Mouse (Mus musculus) midbrain, embryonic 16.5 days (tissue): ENCODE results near the gene Arhgap19. TPM values are rescaled to one million over a fixed set of nuclear protein-coding genes. Genes with fewer than 3 reads are reported as not detected.
A peak's percentile ranks its signal among the peaks of the same experiment; 100 is the strongest.

Source experiments
- ATAC-seq: fragments of 200-750 bp; cut with Nextera tagmentation; 2 replicates; pipeline ENCODE4 v1.8.0; 2017; ENCODE audit warnings: moderate TSS enrichment
- H3K27ac ChIP-seq: fragments of 300-500 bp; sonication (generic); 2 replicates; pipeline ENCODE4 v1.5.1; 2014; ENCODE audit warnings: mild to moderate bottlenecking, low read length, mixed read lengths
- H3K27me3 ChIP-seq: fragments of 300-500 bp; sonication (generic); 2 replicates; pipeline ENCODE4 v1.6.1; 2014; ENCODE audit warnings: low read depth, low read length, mixed read lengths; ENCODE audit not compliant: control insufficient read depth, insufficient read depth
- H3K36me3 ChIP-seq: fragments of 300-500 bp; sonication (generic); 2 replicates; pipeline ENCODE4 v1.6.1; 2014; ENCODE audit warnings: mild to moderate bottlenecking, low read length, moderate library complexity, mixed read lengths; ENCODE audit not compliant: control insufficient read depth, insufficient read depth
- H3K4me1 ChIP-seq: fragments of 300-500 bp; sonication (generic); 2 replicates; pipeline ENCODE4 v1.6.1; 2014; ENCODE audit warnings: mild to moderate bottlenecking, low read length, mixed read lengths; ENCODE audit not compliant: control insufficient read depth, insufficient read depth
- H3K4me2 ChIP-seq: fragments of 300-500 bp; sonication (generic); 2 replicates; pipeline ENCODE4 v1.6.1; 2014; ENCODE audit warnings: mild to moderate bottlenecking, low read length, mixed read lengths
- H3K4me3 ChIP-seq: fragments of 300-500 bp; sonication (generic); 2 replicates; pipeline ENCODE4 v1.5.1; 2014; ENCODE audit warnings: low read depth, mild to moderate bottlenecking, low read length, moderate library complexity, mixed read lengths
- H3K9ac ChIP-seq: fragments of 300-500 bp; sonication (generic); 2 replicates; pipeline ENCODE4 v1.6.1; 2014; ENCODE audit warnings: low read depth, low read length, mixed read lengths
- H3K9me3 ChIP-seq: fragments of 300-500 bp; sonication (generic); replicated peaks from 2 replicates; pipeline ENCODE4 v1.6.1; 2014; ENCODE audit warnings: mild to moderate bottlenecking, low read length, mixed read lengths; ENCODE audit not compliant: control insufficient read depth, poor library complexity, severe bottlenecking
- WGBS: fragments of 180-500 bp; shearing (Covaris S2); extraction: QIAGEN DNeasy Blood & Tissue Kit; methylation state at CpG from one replicate; pipeline ENCODE4 v1.1.7; 2014; 5-methylcytosine and 5-hydroxymethylcytosine counted together
- polyA plus RNA-seq: library from polyadenylated mRNA; unstranded; fragments of >200 nt; fragmentation: Nextera tagmentation; extraction: Ambion mirVana; gene quantifications from 2 replicates; pipeline ENCODE4 v1.2.1, GENCODE M21; 2015

Arhgap19 gene
- polyA plus RNA-seq, 1 experiment from 2014 or later = 4.3 TPM

GRCm38 (mm10) chr19:41768711-41769110, 33.1 kb downstream of the Arhgap19 start:
- Histone ChIP-seq H3K4me2 (no peak overlapping the region), H3K9me3 (no peaks in the 10 kb centered on the region), H3K4me3 (no peak overlapping the region), H3K4me1 (0 out of 2 replicates have a peak, but pooled peaks cover 2% of the 10 kb centered on the region), H3K27ac (no peak overlapping the region), H3K36me3 (no peaks in the 10 kb centered on the region), H3K9ac (no peak overlapping the region), H3K27me3 (no peaks in the 10 kb centered on the region)
- 90% methylated on average over 7 of the region's 7 CpGs for WGBS
- ATAC-seq = no peak

GRCm38 (mm10) chr19:41766628-41767027, 35.2 kb downstream of the Arhgap19 start:
- Histone ChIP-seq H3K27ac (0 out of 2 replicates have a peak overlapping the region, but pooled peaks have one; percentile 39), H3K4me1 (0 out of 2 replicates have a peak, but pooled peaks cover 2% of the 10 kb centered on the region)

GRCm38 (mm10) chr19:41763870-41764660, 37.8 kb downstream of the Arhgap19 start:
- ATAC-seq = peak; percentile 51
- H3K9me3 ChIP-seq = no peaks in the 10 kb centered on the region
- 31% methylated on average over 12 of the region's 12 CpGs for WGBS

More at GRCm38 (mm10) chr19:41766628-41767027, 35.2 kb downstream of the Arhgap19 start:
- Histone ChIP-seq H3K9ac (no peak overlapping the region), H3K4me3 (no peak overlapping the region), H3K36me3 (no peaks in the 10 kb centered on the region), H3K9me3 (no peaks in the 10 kb centered on the region), H3K27me3 (no peaks in the 10 kb centered on the region), H3K4me2 (no peak overlapping the region)
- WGBS = 71% methylated on average over 5 of the region's 5 CpGs
- ATAC-seq = peak; percentile 70

GRCm38 (mm10) chr19:41761529-41761928, 40.3 kb downstream of the Arhgap19 start:
- Histone ChIP-seq H3K4me2 (no peak overlapping the region), H3K4me1 (no peaks in the 10 kb centered on the region), H3K9me3 (no peaks in the 10 kb centered on the region), H3K9ac (no peak overlapping the region), H3K4me3 (no peak overlapping the region), H3K27me3 (no peaks in the 10 kb centered on the region), H3K27ac (no peak overlapping the region), H3K36me3 (no peaks in the 10 kb centered on the region)
- no peak for ATAC-seq
- WGBS = 41% methylated on average over 9 of the region's 9 CpGs

More at GRCm38 (mm10) chr19:41763870-41764660, 37.8 kb downstream of the Arhgap19 start:
- Histone ChIP-seq H3K36me3 (no peaks in the 10 kb centered on the region), H3K4me1 (0 out of 2 replicates have a peak, but pooled peaks cover 2% of the 10 kb centered on the region), H3K27me3 (no peaks in the 10 kb centered on the region), H3K9ac (no peak overlapping the region), H3K4me3 (no peak overlapping the region), H3K27ac (no peak overlapping the region), H3K4me2 (no peak overlapping the region)

- Histone ChIP-seq H3K4me1 (no peaks in the 10 kb centered on the region), H3K9me3 (no peaks in the 10 kb centered on the region), H3K4me2 (no peak overlapping the region), H3K36me3 (no peaks in the 10 kb centered on the region), H3K27ac (no peak overlapping the region), H3K9ac (no peak overlapping the region), H3K27me3 (no peaks in the 10 kb centered on the region), H3K4me3 (no peak overlapping the region)
- ATAC-seq = peak; percentile 12; the same call in 1 of the 2 replicates
- WGBS = 82% methylated on average over 6 of the region's 6 CpGs
These were observed 42.1 kb downstream of the Arhgap19 start for GRCm38 (mm10) chr19:41759765-41760164.

GRCm38 (mm10) chr19:41759270-41759669, 42.6 kb downstream of the Arhgap19 start:
- Histone ChIP-seq H3K27ac (no peak overlapping the region), H3K9ac (no peak overlapping the region), H3K4me3 (no peak overlapping the region), H3K27me3 (no peaks in the 10 kb centered on the region), H3K4me1 (no peaks in the 10 kb centered on the region), H3K4me2 (no peak overlapping the region), H3K9me3 (no peaks in the 10 kb centered on the region), H3K36me3 (no peaks in the 10 kb centered on the region)
- no peak for ATAC-seq
- 78% methylated on average over 5 of the region's 5 CpGs for WGBS

- WGBS = 35% methylated on average over 15 of the region's 15 CpGs
- Histone ChIP-seq H3K27ac (no peak overlapping the region), H3K36me3 (no peaks in the 10 kb centered on the region), H3K27me3 (no peaks in the 10 kb centered on the region), H3K4me2 (no peak overlapping the region), H3K4me3 (no peak overlapping the region), H3K4me1 (no peaks in the 10 kb centered on the region), H3K9ac (no peak overlapping the region), H3K9me3 (no peaks in the 10 kb centered on the region)
- ATAC-seq = no peak
These were observed 47.1 kb downstream of the Arhgap19 start for GRCm38 (mm10) chr19:41754760-41755159.

GRCm38 (mm10) chr19:41751906-41752305, 49.9 kb downstream of the Arhgap19 start:
- no peaks in the 10 kb centered on the region for H3K9me3 ChIP-seq
- no peak for ATAC-seq
- WGBS = 64% methylated on average over 11 of the region's 11 CpGs

GRCm38 (mm10) chr19:41747436-41747835, 54.4 kb downstream of the Arhgap19 start:
- H3K36me3 ChIP-seq = no peaks in the 10 kb centered on the region
- no peak overlapping the region for H3K4me3 ChIP-seq
- no peaks in the 10 kb centered on the region for H3K9me3 ChIP-seq
- no peak for ATAC-seq
- no peak overlapping the region for H3K27ac ChIP-seq
- H3K9ac ChIP-seq = no peak overlapping the region
- 91% methylated on average over 14 of the region's 14 CpGs for WGBS
- H3K4me2 ChIP-seq = no peak overlapping the region
- no peaks in the 10 kb centered on the region for H3K27me3 ChIP-seq
- H3K4me1 ChIP-seq = peaks cover 13% of the 10 kb centered on the region; the same call in 1 of the 2 replicates

More at GRCm38 (mm10) chr19:41751906-41752305, 49.9 kb downstream of the Arhgap19 start:
- H3K9ac ChIP-seq = no peak overlapping the region
- no peaks in the 10 kb centered on the region for H3K27me3 ChIP-seq
- H3K36me3 ChIP-seq = no peaks in the 10 kb centered on the region
- H3K4me1 ChIP-seq = no peaks in the 10 kb centered on the region
- no peak overlapping the region for H3K27ac ChIP-seq
- no peak overlapping the region for H3K4me3 ChIP-seq
- H3K4me2 ChIP-seq = no peak overlapping the region
